Mouse (Mus musculus) olfactory bulb, adult 2 months (tissue): ENCODE data around the gene Cry2.

Source experiments
- CTCF ChIP-seq: fragments of 200-500 bp; IDR thresholded peaks from 2 replicates; pipeline ENCODE4 v1.5.1; 2012; ENCODE audit warnings: low read depth, mild to moderate bottlenecking, low read length, moderate library complexity; ENCODE audit not compliant: insufficient read depth
- POLR2A ChIP-seq: fragments of 200-500 bp; IDR thresholded peaks from 2 replicates; pipeline ENCODE4 v1.6.1; 2012; ENCODE audit warnings: mild to moderate bottlenecking, low read depth, low read length, moderate library complexity; ENCODE audit not compliant: insufficient read depth

- TF ChIP-seq CTCF (no peak), POLR2A (no peak)
Observed at GRCm38 (mm10) chr2:92385113-92386051, 48.5 kb downstream of the Cry2 start.
